Mouse (Mus musculus): ENCODE measurements around the gene Kcng3. TPM values are rescaled to one million over a fixed set of nuclear protein-coding genes. Genes with fewer than 3 reads are reported as not detected.

Gene Kcng3
- total RNA-seq, 2 experiments from 2014 or later, result 9.7 to 10.9 TPM

DNA sequence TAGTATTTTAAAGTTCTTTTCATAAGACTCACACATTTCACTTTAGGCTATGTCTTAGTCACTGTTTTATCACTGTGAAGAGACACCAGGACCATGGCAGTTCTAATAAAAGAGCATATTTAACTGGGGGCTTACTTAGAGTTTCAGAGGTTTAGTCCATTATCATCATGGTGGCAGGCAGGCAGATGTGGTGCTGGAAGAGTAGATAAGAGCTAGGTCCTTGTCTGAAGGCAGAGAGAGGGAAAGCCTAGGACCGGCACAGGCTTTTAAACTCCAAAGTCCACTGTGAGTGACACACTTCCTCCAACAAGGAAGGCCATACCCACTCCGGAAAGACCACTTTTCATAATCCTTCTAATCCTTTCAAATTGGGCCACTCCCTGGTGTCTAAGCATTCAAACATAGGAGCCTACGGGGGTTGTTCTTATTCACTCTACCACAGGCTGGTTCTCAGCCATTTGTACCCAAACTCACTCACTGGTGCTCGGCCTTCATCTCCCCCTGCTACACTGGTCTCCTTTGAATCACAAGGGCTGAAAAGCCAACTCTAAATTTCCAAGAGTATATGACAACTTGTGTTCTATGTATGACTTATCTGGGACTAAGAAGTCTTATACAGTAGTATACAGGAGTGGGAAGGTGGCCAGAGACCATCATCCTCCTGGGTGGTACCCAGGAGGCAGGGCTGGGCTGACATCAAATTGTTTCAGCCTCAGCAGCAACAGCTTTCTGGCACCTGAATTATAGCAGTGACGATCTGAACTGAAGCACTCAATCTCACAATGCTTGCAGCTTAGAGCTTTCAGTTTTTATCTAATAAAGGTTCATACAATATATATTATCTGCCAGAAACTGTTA is 69.3 kb downstream of the Kcng3 start:
- DNase-seq (ENCODE audit: low spot score in 2 of 2), result no peak

DNA sequence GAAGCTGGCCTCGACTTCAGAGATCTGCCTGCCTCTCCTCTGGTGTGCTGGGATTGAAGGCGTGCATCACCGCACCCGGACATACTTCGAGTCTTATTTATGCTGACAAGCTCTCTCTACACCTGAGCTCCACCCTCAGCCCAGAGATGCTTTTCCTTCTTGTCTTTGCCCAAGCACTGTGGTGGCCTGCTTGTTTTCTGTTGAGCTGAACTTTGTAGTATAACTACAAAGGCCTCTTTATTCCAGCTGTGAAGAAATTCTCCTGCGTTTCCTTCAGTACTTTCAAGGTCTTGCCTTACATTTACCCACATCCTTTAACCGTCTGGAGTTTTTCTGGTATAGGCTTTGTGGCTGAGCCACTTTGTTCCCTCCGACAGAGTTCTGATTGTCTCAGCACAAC is 72.6 kb downstream of the Kcng3 start:
- DNase-seq (ENCODE audit: low spot score in 2 of 2), result no peak

- no peak for DNase-seq (ENCODE audit: low spot score in 2 of 2)
Measured at GRCm38 (mm10) chr17:83555836-83556235, 75.9 kb downstream of the Kcng3 start.

DNA sequence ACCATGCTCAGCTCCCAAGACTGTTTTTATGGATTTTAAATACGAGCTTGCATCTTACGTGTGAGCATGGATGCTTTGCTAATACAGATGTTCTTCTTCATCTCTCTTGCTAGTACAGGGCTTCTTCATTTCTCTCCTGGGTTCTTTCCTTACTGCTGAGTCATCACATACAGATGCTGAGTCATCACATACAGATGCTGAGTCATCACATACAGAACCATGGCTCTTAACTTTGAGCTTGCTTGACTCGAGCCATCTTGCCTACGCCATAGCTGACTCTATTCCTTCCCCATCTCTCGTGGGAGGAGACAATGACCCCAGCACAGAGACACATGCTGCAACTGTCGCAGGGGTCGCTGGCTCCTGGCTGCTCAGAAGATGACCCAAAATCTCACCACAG is 76.7 kb downstream of the Kcng3 start:
- no peak for DNase-seq (ENCODE audit: low spot score in 2 of 2)

DNA sequence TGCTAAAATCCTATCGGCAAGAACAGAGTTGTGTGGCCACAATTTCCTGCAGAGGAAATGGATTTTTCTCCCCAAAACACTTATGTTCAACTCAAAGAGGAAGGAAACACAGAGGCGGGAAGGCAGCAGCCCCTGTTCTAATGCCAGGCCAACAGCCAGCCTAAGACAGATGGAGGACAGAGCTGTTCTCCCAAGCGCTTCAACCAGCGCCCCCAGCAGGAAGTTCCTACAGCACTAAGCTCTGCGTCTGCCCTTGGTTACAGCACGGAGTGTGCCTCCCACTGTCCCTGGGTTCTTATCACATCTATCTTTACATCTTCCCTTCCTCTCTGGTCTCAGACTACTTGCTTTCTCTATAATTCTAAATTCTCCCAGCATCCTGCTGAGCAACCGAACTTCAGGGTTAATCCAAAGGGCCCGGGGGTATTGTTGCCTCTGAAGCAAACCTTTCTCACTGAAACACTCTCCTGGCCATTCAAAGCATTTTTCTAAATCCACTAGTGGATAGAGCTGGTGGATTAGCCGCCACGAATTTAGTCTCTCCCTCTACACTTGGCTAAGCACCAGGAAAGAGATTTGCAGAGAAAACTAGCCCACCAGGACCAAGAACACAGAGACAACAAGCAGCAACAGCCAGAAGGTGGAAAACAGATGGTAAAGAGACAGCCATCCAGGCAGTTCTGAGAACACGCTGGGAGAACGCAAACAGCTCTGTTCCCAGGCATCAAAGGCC is 83.0 kb downstream of the Kcng3 start:
- no peak for DNase-seq (ENCODE audit: low spot score in 2 of 2)

GRCm38 (mm10) chr17:83547145-83547544 is 84.5 kb downstream of the Kcng3 start:
- no peak for DNase-seq (ENCODE audit: low spot score in 2 of 2)

DNA sequence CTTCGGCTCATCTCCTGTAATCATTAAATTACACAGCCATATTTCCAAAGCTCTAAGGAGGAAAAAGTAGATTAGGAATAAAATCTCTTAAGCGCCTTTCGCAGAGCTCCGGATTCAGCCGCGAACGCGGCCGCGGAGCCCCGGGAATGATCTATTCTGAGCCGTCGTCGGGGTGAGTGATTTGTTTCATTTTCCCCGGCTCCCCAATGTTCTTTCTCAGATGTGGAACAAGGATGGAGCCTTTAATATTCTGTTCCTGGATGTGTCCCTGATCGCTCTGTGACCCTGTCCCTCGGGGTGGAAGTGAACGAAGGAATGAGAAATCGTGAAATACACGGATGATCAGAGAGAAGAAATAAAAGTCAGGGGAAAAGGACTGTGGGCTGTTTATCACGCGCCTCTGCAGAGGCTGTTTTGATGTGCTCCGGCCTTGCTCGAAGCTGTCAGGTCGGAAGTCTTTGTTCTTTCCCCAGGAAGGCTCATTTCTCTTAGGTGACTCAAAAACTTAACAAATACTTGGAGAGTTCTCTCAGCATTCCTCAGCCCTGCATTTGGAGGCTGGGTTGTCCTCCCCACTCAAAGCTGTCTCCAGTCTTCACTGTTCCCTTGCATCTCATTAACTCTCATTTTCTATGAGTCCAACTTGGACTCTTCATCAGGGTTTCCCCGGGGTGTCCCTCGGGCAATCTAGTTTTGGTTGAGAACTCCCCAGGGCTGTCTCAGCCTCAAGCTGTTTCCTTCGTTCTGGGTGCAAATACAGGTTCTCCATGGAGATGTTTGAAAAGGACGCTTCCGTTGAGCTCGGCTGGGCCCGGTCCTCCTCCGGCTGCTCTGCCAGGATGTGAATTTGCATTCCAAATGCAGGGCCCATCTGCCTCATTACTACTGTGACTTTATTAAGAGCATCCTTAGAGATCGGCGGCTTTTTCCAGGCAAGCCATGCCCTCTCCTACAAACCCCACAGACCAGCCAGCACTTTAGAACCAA is 85.6 kb downstream of the Kcng3 start:
- no peak for DNase-seq (ENCODE audit: low spot score in 2 of 2)

- no peak for DNase-seq (ENCODE audit: low spot score in 2 of 2)
Measured at GRCm38 (mm10) chr17:83545259-83545658, 86.4 kb downstream of the Kcng3 start.

GRCm38 (mm10) chr17:83542424-83542823 is 89.3 kb downstream of the Kcng3 start:
- DNase-seq (ENCODE audit: low spot score in 2 of 2), result no peak

DNA sequence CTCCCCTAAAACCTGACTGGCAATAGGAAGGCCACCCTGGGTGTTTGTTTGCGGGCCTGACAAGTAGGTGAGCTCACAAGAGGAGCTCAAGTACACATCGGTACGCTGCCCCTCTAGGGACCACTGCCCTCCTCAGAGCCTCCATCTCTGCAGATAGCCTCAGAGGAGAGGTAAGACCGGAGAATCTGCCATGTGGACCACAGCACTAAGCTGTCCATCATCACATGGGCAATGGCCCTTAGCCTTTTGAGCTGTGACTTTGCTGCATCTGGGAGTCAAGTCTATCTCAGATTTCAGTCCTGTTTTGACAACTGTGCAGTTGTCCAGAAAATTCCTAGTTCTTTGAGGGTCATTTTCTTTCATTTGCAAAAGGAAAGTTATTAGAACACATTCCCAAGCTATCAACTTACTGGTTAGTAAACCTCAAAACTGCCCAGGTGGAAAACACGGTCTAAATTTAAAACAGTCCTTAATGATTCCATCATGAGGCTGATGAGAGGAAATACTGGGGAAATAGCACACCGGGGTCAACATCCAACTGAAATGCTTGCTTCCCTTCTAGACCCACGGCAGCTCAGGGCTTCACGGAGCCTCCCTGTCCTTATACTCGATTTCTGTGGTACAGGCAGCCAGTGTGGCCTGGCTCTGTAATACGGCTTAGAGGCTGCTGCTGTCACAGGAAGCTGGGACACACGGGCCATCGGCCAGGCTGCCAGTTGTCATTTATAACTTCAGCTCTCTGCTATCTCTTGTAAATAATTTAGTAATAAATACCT is 92.2 kb downstream of the Kcng3 start:
- DNase-seq (ENCODE audit: low spot score in 2 of 2), result no peak

- no peak for DNase-seq (ENCODE audit: low spot score in 2 of 2)
Measured at GRCm38 (mm10) chr17:83538694-83539093, 93.0 kb downstream of the Kcng3 start.

DNA sequence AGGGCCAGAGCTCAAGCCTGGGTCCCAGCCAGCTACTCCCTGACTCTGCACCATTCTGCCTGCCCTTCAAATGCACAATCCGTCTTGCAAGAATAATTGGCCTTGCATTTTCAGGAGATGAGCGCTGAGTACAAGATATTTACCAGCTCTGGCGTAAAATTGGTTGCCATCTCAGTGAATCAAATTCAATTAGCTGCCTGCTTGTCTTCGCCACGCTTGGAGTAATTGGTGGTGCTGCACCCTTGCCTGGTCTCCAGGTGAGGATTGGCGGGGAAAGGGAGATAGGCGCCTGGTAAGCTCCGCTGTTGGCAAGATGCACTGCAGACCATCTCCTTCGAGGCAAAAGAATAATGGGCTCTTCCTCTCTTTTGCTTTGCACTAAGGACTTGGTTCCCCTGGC is 93.6 kb downstream of the Kcng3 start:
- no peak for DNase-seq (ENCODE audit: low spot score in 2 of 2)

Other genes starting within 250 kb of the Kcng3 start
- gene Cox7a2l, start 114.6 kb downstream of the Kcng3 start, total RNA-seq (2021), result 100 to 1,000 TPM; 186 to 198 TPM
- gene Mta3, start 74.3 kb upstream of the Kcng3 start, total RNA-seq (2021), result 10 to 100 TPM; 44.2 to 52.3 TPM
- 1 to 10 TPM in 1 of 2 experiments, under 1 TPM in 1; 0.56 to 1.6 TPM for gene Haao, start 216.1 kb upstream of the Kcng3 start, total RNA-seq (2021)